Mouse (Mus musculus): ENCODE results near the gene Wdr95.

Wdr95 gene

DNA sequence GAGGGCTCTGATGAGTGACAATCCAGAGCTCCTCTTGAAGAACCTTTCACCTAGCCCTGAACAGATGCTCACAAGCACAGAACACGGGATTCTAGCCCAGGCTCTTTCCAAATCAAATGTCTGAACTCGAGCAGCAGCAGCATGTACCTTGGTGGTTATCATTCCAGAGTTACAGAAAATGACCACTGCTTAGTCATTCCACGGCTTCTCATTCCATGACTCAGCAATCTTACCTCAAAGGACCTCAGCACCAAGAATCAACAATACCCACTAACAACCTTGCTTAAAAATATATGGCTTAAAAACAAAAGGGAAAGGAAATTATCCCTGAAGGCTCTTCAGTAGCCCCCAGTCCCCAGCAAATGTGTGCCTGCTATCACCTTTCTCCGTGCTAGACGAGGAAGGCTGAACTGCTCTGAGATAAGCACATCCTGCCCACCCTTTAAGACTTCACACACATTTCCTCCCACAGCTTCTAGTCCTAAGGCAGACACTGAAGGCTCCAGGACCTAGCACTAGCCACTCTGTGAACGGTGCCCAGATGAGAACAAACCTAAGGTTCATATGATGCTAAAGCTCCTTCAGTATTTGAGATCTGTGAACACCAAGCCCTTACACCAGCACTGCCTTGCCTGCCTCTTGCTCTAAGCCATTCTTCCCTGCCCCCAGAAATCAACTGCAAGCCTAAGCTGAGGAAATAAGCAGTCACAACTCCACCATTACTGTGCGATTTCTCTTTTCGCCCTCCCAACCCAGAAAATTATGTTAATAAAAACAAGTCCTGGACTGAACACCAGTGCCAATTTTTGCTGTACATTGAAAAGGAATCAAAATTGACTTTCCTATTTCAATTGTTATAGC, 95.6 kb downstream of the Wdr95 start:
- no peak for DNase-seq (ENCODE audit: low read depth, low spot score)

DNA sequence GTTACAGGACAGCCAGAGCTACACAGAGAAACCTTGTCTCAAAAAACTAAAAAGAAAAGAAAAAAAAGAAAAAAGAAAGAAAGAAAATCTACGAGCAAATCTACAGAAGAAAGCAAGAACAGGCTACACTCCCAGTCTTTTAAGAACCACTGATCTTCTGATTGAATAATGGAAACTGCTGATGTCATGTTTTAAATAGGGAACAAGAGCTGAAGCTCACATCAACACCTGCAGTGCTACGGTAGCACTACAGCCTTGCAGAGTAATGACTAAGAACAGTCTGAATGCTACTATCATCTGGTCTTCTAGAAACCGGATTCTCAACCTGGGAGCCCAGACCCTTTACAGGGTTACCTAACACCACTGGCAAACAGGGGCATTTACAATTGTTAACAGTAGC, 97.1 kb downstream of the Wdr95 start:
- DNase-seq (ENCODE audit: low read depth, low spot score) = no peak

GRCm38 (mm10) chr5:149634409-149635035, 106.0 kb downstream of the Wdr95 start:
- DNase-seq (ENCODE audit: low read depth, low spot score) = no peak

DNA sequence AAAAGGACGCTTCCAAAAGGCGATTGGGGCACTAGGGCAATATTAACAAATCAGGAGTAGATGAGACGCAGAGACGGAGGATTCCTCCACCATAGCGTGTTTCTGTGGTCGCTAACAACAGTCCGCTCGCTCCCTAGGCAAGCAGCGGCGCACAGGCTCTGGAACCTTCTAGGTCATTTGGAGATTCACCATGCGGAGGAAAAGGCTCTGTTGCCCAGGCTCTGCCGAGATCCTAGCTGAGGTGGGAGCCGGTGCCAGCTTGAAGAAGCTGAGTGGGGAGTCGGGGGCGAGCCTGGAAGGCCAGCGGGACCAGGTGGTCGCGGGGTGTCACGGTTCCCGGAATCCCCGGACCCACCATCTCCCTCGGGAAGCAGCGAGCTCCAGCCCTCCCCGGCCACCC, 107.1 kb downstream of the Wdr95 start:
- DNase-seq (ENCODE audit: low read depth, low spot score) = no peak

DNA sequence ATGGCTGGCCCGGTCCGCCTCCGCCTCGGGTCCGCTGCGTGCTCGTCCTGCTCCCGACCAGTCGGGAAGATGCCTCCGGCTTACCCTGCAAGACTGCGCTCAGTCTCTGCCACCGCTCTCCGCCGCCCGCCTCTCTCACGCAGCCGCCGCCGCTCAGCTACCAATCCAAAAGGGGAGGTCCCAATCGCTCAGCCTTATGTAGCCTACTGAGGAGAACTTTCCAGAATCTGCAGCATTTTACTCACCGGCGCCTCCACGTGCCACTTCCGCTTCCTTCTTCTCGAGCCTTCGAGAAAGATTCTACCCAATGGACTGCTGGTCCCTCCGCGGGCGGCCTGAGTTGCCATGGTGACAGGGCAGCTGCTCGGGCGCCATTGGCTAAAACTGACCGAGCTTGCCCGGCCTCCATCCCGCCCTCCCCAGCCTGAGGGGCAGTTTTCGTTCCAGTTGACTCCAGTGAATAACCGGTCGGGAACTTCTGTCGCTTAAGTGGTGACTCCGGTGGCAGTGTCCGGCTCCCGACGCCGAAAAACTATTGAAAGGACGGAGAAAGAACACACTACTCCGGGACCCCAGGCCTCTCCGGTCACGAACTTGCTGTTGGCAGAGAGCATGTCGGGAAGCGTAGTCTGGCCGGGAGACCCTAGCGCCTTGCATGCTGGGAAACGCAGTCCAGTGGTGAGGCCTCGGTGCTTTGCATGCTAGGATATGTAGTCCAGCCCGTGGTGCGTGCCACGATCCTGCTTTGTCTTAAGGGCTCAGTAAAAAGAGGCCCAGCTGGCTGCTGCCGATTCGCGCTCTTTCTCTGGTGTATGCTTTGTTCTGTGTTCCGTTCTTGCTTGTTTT, 107.8 kb downstream of the Wdr95 start, which contains the start of gene Hsph1:
Hsph1 (minus strand) TSS at position 302 of the 846 bp plus-strand sequence.
- DNase-seq (ENCODE audit: low read depth, low spot score) = peak; percentile 99

DNA sequence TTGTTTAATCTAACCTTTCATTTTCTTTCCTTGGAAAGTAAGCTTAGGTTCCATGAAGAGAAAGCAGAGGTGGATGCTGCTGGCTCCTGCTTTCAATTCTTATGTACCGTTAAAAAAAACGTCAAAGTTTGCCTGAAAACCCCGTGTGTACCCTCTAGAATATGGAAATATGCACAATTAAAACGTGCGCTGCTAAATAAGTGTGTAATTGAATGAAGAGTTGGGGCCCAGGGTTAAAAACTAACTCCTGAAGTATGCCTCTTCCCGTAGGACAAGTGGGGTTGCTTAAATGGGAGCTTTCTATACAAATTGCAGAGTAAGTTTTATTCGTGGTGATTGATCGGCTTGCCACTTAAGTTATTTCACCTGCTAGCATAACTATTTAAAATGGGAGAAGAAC, 108.8 kb downstream of the Wdr95 start:
- DNase-seq (ENCODE audit: low read depth, low spot score) = no peak

- DNase-seq (ENCODE audit: low read depth, low spot score) = peak; percentile 93
Observed at GRCm38 (mm10) chr5:149641277-149641892, 112.9 kb downstream of the Wdr95 start.

GRCm38 (mm10) chr5:149642366-149642765, 113.9 kb downstream of the Wdr95 start:
- peak; percentile 50 for DNase-seq (ENCODE audit: low read depth, low spot score)

DNA sequence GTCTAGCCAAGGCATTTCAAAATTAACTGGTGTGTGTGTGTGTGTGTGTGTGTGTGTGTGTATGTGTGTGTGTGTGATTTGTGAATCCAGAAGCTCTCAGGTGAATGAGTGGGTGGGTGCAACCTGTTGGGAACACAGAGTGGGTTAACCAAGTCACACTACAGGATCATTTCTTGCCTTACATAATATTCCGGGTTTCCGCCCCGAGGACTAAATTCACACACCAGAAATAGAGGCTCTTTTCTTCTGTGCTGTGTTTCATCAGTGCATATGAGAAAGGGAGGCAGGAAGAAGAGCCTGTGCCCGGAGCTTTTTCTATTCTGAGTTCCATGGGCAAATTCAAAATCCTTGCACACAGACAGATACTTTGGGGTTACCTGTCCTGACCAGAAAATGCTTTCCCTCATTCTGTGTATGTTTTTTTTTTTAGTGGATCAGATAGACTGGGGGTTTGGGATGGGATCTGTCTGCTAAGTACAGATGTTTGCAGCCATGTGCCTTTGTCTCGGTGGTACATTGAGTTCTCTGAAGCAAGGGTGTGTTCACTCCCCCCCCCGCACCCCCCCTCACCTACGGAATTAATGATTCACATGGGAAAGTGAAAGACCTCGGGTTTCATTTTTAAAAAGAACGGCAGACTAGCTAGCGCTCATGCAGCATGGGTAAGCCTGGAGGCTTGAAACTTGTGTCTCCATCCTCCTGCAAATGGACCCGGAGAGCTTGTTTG, 114.5 kb downstream of the Wdr95 start:
- DNase-seq (ENCODE audit: low read depth, low spot score) = no peak

DNA sequence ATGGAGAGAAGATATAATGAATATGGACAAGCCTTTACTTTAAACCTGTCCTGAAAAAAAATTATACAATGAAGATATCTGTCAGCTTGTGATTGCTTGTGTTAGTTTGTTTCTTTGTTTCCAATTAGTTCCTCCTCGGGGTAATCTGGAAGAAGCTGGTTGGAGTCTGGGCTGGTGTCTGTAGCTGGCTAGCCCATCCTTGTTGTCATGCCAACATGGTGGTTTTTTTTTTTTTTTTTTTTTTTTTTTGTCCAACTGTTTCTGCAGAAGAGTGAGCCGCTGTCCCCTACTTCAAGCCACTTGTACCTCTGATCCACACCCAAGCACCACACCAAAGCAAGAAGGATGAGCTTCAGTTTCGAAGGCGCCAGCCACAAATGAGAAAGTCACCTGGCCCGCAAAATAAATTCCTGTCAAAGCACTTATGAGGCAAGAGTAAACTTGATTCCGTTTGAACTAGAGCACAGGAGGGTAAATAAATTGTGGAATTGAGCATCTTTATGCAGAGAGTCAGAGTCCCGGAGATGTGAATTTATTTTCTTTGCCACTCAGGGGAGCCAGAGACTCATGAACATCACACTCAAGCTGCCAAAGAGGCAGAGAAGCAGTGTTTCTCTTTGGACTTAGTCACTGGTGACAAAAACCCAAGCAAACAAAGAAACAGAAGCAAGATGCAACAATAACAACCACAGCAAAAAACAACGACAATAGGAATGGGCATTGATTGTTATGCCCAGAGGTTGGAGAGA, 119.1 kb downstream of the Wdr95 start:
- DNase-seq (ENCODE audit: low read depth, low spot score) = no peak

DNA sequence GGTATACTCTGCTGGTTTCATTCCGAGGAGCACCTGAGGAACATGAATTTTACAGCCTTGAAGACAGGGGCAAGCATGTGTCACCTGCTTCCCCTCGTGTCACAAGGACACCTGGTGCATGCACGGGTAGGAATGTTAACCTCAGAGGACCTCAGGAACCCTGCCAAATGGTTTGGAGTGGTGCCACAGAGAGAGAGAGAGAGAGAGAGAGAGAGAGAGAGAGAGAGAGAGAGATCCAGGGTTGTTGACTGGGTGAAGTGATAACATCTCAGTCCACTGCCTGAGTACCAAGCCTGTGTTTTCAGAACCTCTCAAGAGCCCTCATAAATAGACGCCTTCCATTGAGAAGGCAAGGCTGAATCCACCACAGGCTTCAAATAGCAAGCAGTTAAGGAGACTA, 119.7 kb downstream of the Wdr95 start:
- DNase-seq (ENCODE audit: low read depth, low spot score) = no peak

- peak; percentile 62 for DNase-seq (ENCODE audit: low read depth, low spot score)
Observed at GRCm38 (mm10) chr5:149648895-149649406, 120.5 kb downstream of the Wdr95 start.

GRCm38 (mm10) chr5:149649499-149650178, 121.2 kb downstream of the Wdr95 start:
- DNase-seq (ENCODE audit: low read depth, low spot score) = no peak

DNA sequence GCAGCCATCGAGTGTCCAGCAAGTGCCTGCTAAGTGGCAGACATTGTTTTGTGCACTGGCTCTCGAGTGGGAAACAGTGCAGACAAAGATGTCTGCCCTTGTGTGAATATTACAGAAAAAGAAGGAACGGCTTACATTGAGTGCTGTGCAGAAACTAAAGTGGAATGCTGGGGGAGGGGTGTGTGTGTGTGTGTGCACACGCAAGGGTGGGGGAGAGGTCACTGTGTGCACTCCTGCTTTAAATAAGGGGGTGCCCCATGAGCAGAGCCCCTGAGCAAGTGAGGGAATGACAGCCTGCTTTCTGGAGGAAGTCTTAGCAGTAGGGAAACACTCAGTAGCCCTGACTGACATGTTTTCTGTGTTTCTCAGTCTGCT, 121.7 kb downstream of the Wdr95 start:
- no peak for DNase-seq (ENCODE audit: low read depth, low spot score)

GRCm38 (mm10) chr5:149655636-149656035, 127.2 kb downstream of the Wdr95 start:
- no peak for DNase-seq (ENCODE audit: low read depth, low spot score)

DNA sequence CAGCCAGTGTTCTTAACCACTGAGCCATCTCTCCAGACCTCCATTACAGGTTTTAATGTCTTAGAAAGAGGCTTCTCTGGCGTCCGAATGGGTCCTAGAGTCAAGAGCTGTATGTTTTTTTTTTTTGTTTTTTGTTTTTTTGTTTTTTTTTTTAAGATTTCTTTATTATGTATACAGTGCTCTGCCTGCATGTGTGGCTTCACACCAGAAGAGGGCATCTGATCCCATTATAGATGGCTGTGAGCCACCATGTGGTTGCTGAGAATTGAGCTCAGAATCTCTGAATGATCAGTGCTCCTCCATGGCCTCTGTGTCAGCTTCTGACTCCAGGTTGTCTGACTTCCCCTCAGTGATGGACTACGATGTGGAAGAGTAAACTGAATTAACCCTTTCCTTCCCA, 129.5 kb downstream of the Wdr95 start:
- DNase-seq (ENCODE audit: low read depth, low spot score) = no peak

- peak; percentile 57 for DNase-seq (ENCODE audit: low read depth, low spot score)
Observed at GRCm38 (mm10) chr5:149658741-149659413, 130.4 kb downstream of the Wdr95 start.

GRCm38 (mm10) chr5:149659414-149659780, 130.9 kb downstream of the Wdr95 start:
- DNase-seq (ENCODE audit: low read depth, low spot score) = no peak

DNA sequence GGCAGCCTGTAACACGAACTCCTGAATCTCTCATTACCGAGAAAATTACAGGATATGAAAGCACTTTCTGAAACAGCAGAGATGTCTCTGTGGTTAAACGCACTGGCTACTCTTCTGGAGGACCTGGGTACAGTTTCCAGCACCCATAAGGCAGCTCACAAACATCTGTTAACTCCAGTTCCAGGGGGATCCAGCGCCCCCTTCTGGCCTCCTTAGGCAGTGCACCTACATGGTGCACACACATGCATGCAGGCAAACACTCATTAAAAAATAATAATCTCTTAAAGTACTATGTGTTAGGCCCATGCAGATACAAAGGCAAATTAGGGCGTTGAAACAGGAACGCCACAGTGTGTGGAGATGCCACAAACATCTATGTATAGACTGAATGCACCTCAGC, 132.9 kb downstream of the Wdr95 start:
- no peak for DNase-seq (ENCODE audit: low read depth, low spot score)
